ENCODE assay signal across 12 mouse cellular contexts in the genomic region with DNA sequence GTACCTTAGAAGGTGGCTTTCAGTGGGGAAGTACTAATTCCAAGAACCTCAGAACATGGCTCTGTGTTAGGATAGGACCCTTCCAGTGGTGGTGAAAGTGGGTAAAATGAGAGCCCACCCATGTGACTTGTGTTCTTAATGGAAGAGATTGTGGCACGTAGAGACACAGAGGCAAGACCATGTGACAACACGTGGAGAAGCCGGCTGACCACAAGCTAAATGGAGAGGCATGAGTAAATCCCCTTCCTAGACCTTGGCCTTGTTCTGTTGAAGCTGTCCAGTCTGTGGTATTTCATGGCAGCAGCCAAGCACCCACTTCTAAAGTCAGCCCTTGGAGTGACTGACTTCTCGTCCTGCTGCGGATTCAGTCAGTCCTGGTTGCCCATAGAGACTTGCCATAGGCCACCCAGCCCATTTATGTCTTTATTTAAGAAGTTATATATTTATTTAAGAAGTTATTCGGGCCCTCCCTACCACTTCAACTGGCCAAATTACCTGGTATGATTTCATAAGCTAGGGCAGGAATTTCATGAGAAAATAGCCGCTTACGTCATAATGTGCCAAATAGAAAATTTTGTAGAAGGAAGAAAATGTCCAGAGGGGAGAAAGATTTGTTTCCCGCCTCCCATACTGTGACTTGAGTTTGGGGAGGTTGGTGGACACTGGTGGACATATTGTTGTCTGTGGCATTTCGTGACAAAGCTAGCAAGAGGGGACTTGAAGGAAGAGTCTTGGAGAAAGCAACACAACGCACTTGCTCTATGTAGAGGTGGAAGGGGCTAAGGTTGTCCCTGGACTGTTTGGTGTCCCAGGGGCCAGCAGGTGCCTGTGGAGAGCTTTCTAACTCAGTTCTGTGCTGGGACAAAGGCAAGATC.
"Had no signal": no experiment of that assay in that cellular context is flagged by ENCODE, and none has a peak within 500 bp of the region (broad histone marks: within the 10 kb centered on the region; RNA-seq: fewer than 3 reads in every experiment).

No protein-coding gene starts in this region.

- H3K9ac ChIP-seq: limb, embryonic 12.5 days; liver, embryonic 13.5 days; liver, postnatal 0 days; midbrain, embryonic 15.5 days; neural tube, embryonic 12.5 days had no signal

- ATAC-seq: liver, postnatal 0 days; midbrain, embryonic 15.5 days had no signal

- H3K9me3 ChIP-seq: limb, embryonic 12.5 days; liver, embryonic 13.5 days; midbrain, embryonic 15.5 days; neural tube, embryonic 12.5 days had no signal

- H3K4me3 ChIP-seq: layer of hippocampus, adult 2 months; limb, embryonic 12.5 days; liver, embryonic 13.5 days; midbrain, embryonic 15.5 days; neural tube, embryonic 12.5 days had no signal

- DNase-seq: kidney, postnatal 10 days; kidney, postnatal 4 days; liver; liver, embryonic 13.5 days; liver, postnatal 0 days; lung, postnatal 10 days; thymus, postnatal 4 days had no signal

- H3K36me3 ChIP-seq: midbrain, embryonic 15.5 days had no signal

- H3K4me2 ChIP-seq: limb, embryonic 12.5 days; liver, embryonic 13.5 days; neural tube, embryonic 12.5 days had no signal

- H3K27ac ChIP-seq: layer of hippocampus, adult 2 months; limb, embryonic 12.5 days; liver, embryonic 13.5 days; midbrain, embryonic 15.5 days; neural tube, embryonic 12.5 days; stomach, postnatal 0 days had no signal

- H3K27me3 ChIP-seq: limb, embryonic 12.5 days; liver, embryonic 13.5 days; midbrain, embryonic 15.5 days; neural tube, embryonic 12.5 days had no signal
